Mouse (Mus musculus) limb, embryonic 11.5 days (tissue): Measurements from ENCODE around the gene Prox2. TPM values are rescaled to one million over a fixed set of nuclear protein-coding genes. Genes with fewer than 3 reads are reported as not detected.

Experiments
- ATAC-seq: fragments of 200-750 bp; cut with Nextera tagmentation; 2 replicates; pipeline ENCODE4 v1.8.0; 2017; ENCODE audit warnings: low read depth; ENCODE audit not compliant: insufficient number of reproducible peaks, low FRiP score, low TSS enrichment
- DNase-seq: peaks from one replicate; pipeline ENCODE4 v3.0.0-alpha.2; 2015; ENCODE audit warnings: low spot score
- H3K27ac ChIP-seq: fragments of 300-500 bp; sonication (generic); replicated peaks from 2 replicates; pipeline ENCODE4 v1.5.1; 2014; ENCODE audit warnings: low read depth, mild to moderate bottlenecking, low read length
- H3K27me3 ChIP-seq: fragments of 300-500 bp; sonication (generic); 2 replicates; pipeline ENCODE4 v1.6.1; 2014; ENCODE audit warnings: mild to moderate bottlenecking, low read length, mixed read lengths; ENCODE audit not compliant: control insufficient read depth, insufficient read depth
- H3K36me3 ChIP-seq: fragments of 300-500 bp; sonication (generic); 2 replicates; pipeline ENCODE4 v1.6.1; 2014; ENCODE audit warnings: mild to moderate bottlenecking, low read length, moderate library complexity, mixed read lengths; ENCODE audit not compliant: control insufficient read depth, insufficient read depth
- H3K4me1 ChIP-seq: fragments of 300-500 bp; sonication (generic); 2 replicates; pipeline ENCODE4 v1.6.1; 2014; ENCODE audit warnings: low read length, mixed read lengths; ENCODE audit not compliant: control insufficient read depth, insufficient read depth
- H3K4me2 ChIP-seq: fragments of 300-500 bp; sonication (generic); 2 replicates; pipeline ENCODE4 v1.6.1; 2014; ENCODE audit warnings: low read depth, mild to moderate bottlenecking, moderate library complexity; ENCODE audit not compliant: severe bottlenecking
- H3K4me3 ChIP-seq: fragments of 300-500 bp; sonication (generic); 2 replicates; pipeline ENCODE4 v1.5.1; 2014; ENCODE audit warnings: low read depth, low read length
- H3K9ac ChIP-seq: fragments of 300-500 bp; sonication (generic); 2 replicates; pipeline ENCODE4 v1.6.1; 2014; ENCODE audit warnings: mild to moderate bottlenecking, low read length
- H3K9me3 ChIP-seq: fragments of 300-500 bp; sonication (generic); 2 replicates; pipeline ENCODE4 v1.6.1; 2016; ENCODE audit warnings: low read length; ENCODE audit not compliant: control insufficient read depth
- WGBS: fragments of 180-500 bp; shearing (Covaris S2); extraction: QIAGEN DNeasy Blood & Tissue Kit; methylation state at CpG from one replicate; pipeline ENCODE4 v1.1.7; 2014; 5-methylcytosine and 5-hydroxymethylcytosine counted together
- polyA plus RNA-seq: library from polyadenylated mRNA; unstranded; fragments of >200 nt; fragmentation: Nextera tagmentation; extraction: Ambion mirVana; gene quantifications from 2 replicates; pipeline ENCODE4 v1.2.1, GENCODE M21; 2014

Prox2 gene
- polyA plus RNA-seq, result 2.6 and 3.3 TPM in 2 replicates

DNA sequence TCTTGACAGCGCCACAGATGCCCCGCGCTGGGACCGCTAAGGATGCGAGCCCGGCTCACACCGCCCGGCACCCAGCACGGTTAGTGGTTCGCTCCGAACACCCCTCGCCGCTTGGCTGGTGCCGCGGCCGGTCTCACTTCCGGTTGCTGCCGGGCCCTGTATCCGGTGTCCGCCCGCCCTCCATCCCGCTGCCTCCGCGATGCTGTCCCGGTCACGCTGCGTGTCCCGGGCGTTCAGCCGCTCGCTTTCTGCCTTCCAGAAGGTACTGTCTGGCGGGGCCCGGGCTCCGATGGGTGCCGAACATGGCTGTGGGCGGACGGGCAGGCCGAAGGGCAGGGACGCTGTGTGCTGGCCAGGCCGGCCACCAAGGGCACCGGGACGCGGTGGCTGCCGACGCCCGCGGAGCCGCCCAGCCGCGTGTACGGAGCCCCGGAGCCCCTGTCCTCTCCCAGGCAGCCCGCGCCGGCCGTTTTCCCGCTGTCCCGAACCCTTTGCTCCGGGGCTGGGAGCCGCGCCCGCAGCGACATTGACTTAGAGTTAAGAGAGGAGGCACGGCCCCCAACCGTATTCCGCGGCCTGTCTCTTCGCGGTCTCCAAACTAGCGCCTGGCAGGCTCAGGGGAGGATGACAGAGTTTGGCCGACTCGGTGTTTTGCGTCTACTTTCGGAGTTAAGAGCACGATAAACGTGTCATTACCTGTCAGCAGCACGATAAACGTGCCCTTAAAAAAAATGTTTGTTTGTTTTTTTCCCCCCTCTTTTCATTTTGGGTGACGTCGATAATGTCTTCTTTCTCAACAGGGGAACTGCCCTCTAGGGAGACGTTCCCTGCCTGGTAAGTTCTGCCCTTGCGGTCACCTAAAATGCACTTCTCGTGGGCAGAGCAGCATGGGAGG is at the start of gene Prox2, which contains the start of gene Dlst:
Gene Prox2 (minus strand): TSS at position 62 of the 895 bp plus-strand sequence.
Gene Dlst (plus strand): TSS at position 136 of the 895 bp plus-strand sequence.
- peak; percentile 82 for ATAC-seq
- Histone ChIP-seq H3K4me1 (peaks cover 12% of the 10 kb centered on the region), H3K9me3 (no peaks in the 10 kb centered on the region), H3K36me3 (no peaks in the 10 kb centered on the region), H3K4me3 (peak within 1 kb of the TSS; percentile 98), H3K9ac (peak within 1 kb of the TSS; percentile 92), H3K27me3 (no peaks in the 10 kb centered on the region), H3K27ac (peak within 1 kb of the TSS; percentile 65), H3K4me2 (peak within 1 kb of the TSS; percentile 76)
- DNase-seq, result peak; percentile 93
- WGBS, result under 1% methylated on average over 83 of the region's 83 CpGs

DNA sequence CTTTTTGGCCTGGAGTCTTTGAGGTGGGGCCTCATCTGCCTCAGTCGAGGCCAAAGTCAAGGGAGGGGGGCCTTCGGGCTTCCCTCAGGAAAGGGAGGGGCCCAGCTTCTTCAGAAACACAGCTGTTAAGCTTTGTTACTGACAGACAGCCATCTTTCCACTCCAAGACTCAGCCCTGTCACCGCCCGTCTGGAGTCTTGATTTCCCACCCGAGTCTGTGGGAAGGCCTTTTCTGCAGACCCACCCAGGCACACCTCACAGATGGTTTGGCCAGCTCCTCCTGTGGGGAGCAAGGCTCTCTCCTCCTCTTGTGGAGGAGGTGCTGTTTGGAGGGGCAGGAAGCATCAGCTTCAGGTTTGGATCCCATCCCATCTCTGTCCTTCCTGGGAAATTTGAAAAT is 49.0 kb upstream of the Prox2 start:
- no peak for ATAC-seq
- 83% methylated on average over 5 of the region's 5 CpGs for WGBS

DNA sequence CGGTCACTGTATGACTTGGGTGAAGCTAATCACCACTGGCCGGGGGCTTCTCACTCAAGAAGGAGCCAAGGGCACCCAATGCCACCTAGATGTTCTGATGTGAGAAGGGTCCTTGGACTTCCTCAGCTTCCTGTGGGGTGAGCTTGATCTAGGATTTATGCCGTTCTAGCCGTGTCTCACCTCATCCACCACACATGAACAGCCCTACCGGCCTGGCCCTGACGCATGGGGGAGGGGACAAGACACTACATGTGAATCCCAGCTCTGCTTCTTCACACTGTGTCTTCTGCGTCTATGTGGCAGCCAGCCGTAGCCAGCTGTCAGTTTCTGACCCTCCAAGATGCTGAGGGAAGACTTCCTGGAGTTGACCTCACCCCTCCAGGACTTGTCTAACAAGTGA is 48.2 kb upstream of the Prox2 start:
- no peak overlapping the region for H3K9ac ChIP-seq
- H3K27ac ChIP-seq, result no peak overlapping the region
- no peaks in the 10 kb centered on the region for H3K4me1 ChIP-seq
- H3K4me2 ChIP-seq, result no peak overlapping the region
- 92% methylated on average over 8 of the region's 8 CpGs for WGBS
- no peaks in the 10 kb centered on the region for H3K9me3 ChIP-seq
- ATAC-seq, result no peak
- no peak overlapping the region for H3K4me3 ChIP-seq
- no peaks in the 10 kb centered on the region for H3K36me3 ChIP-seq
- DNase-seq, result no peak
- no peaks in the 10 kb centered on the region for H3K27me3 ChIP-seq

More for the DNA sequence above, 49.0 kb upstream of the Prox2 start:
- no peaks in the 10 kb centered on the region for H3K9me3 ChIP-seq
- H3K27me3 ChIP-seq, result no peaks in the 10 kb centered on the region
- no peak overlapping the region for H3K4me2 ChIP-seq
- H3K4me1 ChIP-seq, result no peaks in the 10 kb centered on the region
- no peaks in the 10 kb centered on the region for H3K36me3 ChIP-seq
- no peak for DNase-seq
- no peak overlapping the region for H3K4me3 ChIP-seq
- no peak overlapping the region for H3K27ac ChIP-seq
- H3K9ac ChIP-seq, result no peak overlapping the region

DNA sequence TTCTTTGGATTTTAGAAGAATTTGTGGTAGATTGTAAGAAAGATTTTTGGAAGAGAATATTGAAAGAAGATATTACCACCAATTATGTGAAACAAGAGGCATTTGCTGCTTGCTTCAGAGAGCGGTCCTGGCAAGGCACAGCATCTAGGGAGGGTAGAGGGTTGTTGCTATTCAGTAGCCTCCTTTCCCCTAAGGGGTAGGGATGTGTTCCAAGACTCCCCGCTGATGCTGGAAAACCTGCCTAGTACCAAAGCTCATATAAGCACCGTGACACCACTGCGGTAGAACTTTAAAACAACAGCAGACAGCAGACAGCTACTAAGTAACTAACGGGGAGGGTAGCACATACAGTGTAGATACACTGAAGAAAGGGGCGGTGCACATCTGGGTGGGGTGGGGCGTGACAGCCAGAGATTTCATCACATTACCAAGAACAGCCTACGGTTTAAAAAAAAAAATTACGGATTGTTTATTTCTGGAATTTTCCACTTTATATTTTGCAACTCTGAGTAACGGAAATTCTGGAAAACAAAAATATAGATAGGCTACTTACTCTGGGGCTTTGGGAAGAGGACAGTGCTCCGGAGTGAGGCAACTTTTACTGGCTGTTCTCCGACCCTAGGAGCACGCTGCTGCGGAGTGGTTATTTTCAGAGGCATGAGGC is 47.4 kb upstream of the Prox2 start:
- ATAC-seq (no peak), DNase-seq (no peak)
- H3K9ac ChIP-seq, result no peak overlapping the region
- no peak overlapping the region for H3K4me3 ChIP-seq
- no peaks in the 10 kb centered on the region for H3K9me3 ChIP-seq
- no peaks in the 10 kb centered on the region for H3K36me3 ChIP-seq
- H3K27ac ChIP-seq, result no peak overlapping the region
- WGBS, result 90% methylated on average over 14 of the region's 14 CpGs
- H3K4me2 ChIP-seq, result no peak overlapping the region
- H3K4me1 ChIP-seq, result no peaks in the 10 kb centered on the region
- no peaks in the 10 kb centered on the region for H3K27me3 ChIP-seq

DNA sequence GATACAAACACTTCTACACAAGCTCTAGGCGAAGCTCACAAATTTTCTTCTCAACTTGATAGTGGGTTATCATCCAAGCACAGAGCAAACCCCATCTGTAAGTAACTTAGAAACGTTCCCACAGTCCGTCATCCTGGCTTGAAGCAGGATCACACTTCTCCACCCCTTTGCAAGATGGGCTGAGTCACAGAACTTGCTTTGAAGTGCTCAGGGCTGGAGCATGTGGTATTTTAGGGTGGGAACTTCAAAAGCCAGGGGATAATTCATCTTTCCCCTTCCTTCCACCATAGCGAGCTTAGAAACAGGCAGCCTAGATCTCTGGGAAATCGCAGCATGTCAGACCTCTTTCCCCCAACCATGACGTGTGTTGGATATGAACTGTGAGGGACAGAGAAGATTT is 45.8 kb upstream of the Prox2 start:
- Histone ChIP-seq H3K4me1 (no peaks in the 10 kb centered on the region), H3K4me2 (no peak overlapping the region), H3K36me3 (no peaks in the 10 kb centered on the region), H3K9me3 (no peaks in the 10 kb centered on the region), H3K27me3 (peaks cover 2% of the 10 kb centered on the region; the same call in 1 of the 2 replicates), H3K9ac (no peak overlapping the region), H3K27ac (no peak overlapping the region), H3K4me3 (no peak overlapping the region)
- DNase-seq, result no peak
- ATAC-seq, result no peak
- 10% methylated on average over 6 of the region's 6 CpGs for WGBS

DNA sequence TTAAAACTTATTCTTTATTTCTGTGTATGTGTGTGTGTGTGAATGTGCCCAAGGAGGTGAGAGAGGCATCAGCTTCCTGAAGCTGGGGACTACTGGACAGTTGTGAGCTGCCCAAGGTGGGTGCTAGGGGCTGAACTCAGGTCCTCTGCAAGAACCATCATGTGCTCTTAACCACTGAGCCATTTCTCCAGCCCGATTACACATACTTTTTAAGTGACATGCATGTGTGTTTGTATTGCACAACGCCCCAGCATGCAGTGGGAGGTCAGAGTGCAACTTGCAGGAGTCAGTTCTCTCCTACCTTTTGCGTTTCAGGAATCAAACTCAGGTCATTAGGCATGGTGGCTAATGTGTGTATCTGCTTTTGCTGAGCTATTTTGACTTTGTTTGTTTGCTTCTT is 42.5 kb upstream of the Prox2 start:
- Histone ChIP-seq H3K4me2 (no peak overlapping the region), H3K9ac (0 out of 2 replicates have a peak overlapping the region, but pooled peaks have one; percentile 7), H3K27me3 (peaks cover 18% of the 10 kb centered on the region), H3K27ac (no peak overlapping the region), H3K4me1 (peaks cover 4% of the 10 kb centered on the region; the same call in 1 of the 2 replicates), H3K9me3 (no peaks in the 10 kb centered on the region), H3K4me3 (no peak overlapping the region), H3K36me3 (no peaks in the 10 kb centered on the region)
- 90% methylated on average over 3 of the region's 3 CpGs for WGBS
- ATAC-seq (no peak), DNase-seq (no peak)

DNA sequence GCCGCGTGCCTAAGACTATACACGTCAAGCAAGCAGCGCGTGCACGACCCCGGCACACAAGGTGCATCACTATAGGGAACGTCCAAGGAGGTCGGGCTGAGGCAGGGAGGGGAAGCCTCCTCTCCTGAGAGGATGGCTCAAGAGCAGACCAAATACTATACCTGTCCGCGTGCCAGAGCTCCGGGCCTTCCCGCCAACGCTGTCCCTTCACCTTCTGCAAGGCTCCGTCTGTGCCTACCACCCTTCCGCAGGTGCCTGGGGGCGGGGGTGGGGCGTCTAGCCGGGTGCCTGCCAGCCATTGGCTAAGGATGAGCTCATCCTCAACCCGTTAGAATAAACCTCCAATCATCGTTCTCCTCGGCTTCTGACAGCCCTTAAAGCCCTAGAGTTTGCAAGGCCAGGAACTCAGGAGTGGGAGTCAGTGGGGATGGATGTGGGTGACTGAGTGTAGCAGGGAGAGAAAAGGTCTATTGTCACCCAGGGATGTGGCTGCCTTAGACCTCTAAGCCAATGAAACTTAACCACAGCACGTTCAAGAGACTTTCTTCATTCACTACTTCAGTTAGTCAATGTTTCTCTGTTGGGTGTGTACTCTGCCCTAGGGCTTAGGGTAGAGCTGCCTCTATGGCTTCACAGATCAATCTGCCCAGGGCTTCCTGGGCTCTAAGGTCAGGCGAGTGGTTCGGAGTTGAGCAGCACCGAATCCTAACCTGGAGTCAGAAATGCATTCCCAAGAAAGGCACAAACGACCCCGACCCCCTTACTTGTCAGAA is 40.6 kb upstream of the Prox2 start, which contains the start of gene Rps6kl1:
Gene Rps6kl1 (minus strand): TSS at position 263 of the 773 bp plus-strand sequence.
- DNase-seq (peak; percentile 55), ATAC-seq (peak; percentile 59; the same call in 1 of the 2 replicates)
- peak within 1 kb of the TSS; percentile 37; the same call in 1 of the 2 replicates for H3K4me2 ChIP-seq
- H3K9me3 ChIP-seq, result no peaks in the 10 kb centered on the region
- peak within 1 kb of the TSS; percentile 16; the same call in 1 of the 2 replicates for H3K4me3 ChIP-seq
- WGBS, result 14% methylated on average over 28 of the region's 28 CpGs
- H3K27me3 ChIP-seq, result peaks cover 18% of the 10 kb centered on the region
- peaks cover 5% of the 10 kb centered on the region for H3K4me1 ChIP-seq
- H3K36me3 ChIP-seq, result no peaks in the 10 kb centered on the region
- no peak within 1 kb of the TSS for H3K9ac ChIP-seq
- H3K27ac ChIP-seq, result no peak within 1 kb of the TSS
